Mouse (Mus musculus) ES-Bruce4 (cell line): ENCODE measurements around the gene Vps37b.

ENCODE experiments used
- CTCF ChIP-seq: IDR thresholded peaks from one replicate; pipeline ENCODE4 v1.8.1; 2011; ENCODE audit warnings: low read depth, low read length
- POLR2A ChIP-seq: IDR thresholded peaks from one replicate; pipeline ENCODE4 v1.8.1; 2011; ENCODE audit warnings: low read length; ENCODE audit not compliant: insufficient read depth

- TF ChIP-seq CTCF = no peak
- TF ChIP-seq POLR2A = no peak
These were observed 4.8 kb upstream of the Vps37b start for GRCm38 (mm10) chr5:124036836-124037235.
